Mouse (Mus musculus) kidney, adult 2 months (tissue): ENCODE data around the gene Gramd1b.

Experiments used
- CTCF ChIP-seq: fragments of 200-500 bp; conservative IDR thresholded peaks from 2 replicates; pipeline ENCODE4 v1.5.1; 2011; ENCODE audit warnings: low read depth, mild to moderate bottlenecking, control low read depth, low read length, moderate library complexity, mixed read lengths; ENCODE audit not compliant: insufficient read depth, insufficient read length
- POLR2A ChIP-seq: fragments of 200-500 bp; IDR thresholded peaks from one replicate; pipeline ENCODE4 v1.6.1; 2011; ENCODE audit warnings: low read depth, low read length, control low read depth

DNA sequence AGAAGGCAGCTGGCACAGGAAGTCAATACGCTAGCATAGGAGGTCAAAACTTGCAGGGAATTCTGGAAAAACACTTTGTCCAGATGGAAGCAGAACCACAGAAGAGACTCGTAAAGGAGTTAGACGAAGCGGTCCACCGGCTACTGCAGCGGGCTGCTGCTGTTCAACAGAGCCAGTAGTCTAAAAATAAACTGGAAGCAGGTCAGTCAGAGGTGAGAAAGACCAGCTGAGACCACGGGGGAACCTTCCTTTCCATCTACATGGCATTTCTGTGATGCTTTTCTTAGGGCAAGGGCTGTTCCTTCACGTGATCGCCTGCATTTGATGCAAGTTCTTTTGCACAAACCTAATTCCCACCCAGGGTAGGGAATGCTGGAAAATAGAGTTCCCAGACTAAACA lies 285.7 kb downstream of the Gramd1b start:
- TF ChIP-seq CTCF (no peak), POLR2A (no peak)
